Mouse (Mus musculus) MN1 (cell line): ENCODE measurements at regions not wholly inside any gene's neighbourhood (a gene's known extent, or its start where the extent isn't known, plus 50 kb on each side); places are given as distances from the start of the nearest gene placed in this dataset.

Experiments used
- DNase-seq: peaks from one replicate; pipeline ENCODE4 v3.0.0-alpha.2; 2016; ENCODE audit warnings: low spot score

DNA sequence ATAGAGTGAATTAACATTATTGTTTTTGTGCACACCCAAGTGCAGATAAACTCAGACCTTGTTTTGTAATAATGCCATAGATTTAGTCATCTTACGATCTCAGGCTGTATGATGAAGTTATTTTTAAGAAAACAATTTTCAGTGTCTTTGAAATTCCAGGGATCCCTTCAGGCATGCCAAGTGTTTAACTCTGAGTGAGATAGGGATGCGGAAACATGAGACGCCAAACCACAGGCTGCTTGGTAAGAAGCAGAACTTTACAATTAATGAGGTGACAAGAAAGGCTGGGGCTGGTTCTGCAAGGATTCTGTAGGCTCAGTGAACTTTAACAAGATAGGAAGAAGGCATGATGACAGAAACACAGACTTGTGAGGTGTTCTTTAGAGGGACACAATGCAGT, 292.3 kb upstream of the Alcam start:
- no peak for DNase-seq

DNA sequence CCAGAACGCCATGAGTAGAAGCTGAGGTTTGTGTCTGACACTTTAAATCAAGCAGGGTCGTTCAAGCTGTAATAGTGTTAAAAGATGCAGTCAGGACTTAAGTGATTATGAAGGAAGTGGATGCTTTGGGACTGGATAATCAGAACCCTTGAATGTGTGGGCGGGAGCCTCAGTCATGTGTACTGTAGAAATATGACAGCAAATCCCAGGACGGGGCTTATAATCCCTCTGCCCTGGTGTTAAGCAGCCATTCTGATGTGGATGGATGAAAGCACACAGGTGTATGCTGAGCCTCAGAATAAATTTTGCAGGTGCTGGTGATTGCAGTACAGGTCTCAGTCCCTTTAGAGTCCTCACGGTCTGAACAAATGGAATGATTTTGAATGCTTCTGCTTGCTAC, 290.8 kb upstream of the Alcam start:
- no peak for DNase-seq

DNA sequence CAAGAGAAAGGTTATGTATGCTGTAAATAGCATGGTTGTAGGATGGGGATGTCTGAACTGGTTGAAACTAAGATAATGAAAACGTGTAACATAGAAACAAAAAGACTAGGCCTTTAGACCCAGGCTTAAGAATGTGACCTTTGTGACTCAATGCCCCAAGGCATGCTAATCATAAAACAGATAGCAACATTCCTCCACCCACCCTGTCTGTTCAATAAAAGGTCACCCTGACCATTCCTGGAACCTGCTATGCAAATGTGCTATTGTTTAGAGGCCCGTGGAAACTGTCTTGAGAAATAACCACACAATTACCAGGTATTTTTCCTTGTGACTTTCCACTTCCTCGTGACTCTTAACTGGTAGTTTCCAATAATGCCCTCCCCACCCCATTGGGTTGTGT, 288.3 kb upstream of the Alcam start:
- no peak for DNase-seq

DNA sequence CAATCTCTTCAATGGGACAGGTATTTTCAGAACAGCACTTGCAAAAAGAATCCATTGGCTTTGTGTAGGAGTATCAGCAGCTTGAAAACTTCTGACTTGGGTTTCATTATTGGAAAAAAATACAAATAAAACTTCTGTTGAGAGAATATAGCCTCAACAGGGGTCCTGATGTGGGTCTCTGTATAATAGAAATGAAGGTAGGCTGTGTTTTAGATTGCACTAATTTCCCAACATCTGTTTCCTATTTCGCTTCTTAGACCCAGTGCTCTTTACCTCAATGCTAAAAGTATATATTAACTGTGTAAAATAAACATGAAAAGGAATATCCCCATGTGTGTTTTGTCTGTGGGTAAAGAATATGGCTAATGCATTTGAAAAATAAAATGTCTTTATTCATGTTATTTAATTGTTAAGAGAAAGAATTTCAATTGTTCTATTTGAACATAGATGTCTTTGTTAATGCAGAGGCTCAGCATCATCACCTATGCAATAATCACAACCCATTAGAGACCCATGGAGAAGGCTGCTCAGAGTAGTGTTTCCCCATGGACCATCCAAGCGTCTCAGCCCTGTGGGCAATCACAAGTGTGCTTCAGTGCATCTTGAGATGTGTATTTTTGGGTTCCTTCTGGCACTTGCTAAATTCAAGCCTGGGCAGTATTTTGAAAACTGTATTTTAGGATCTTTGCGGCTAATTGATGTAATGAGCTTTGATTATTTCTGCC, 272.4 kb upstream of the Alcam start:
- DNase-seq = no peak

DNA sequence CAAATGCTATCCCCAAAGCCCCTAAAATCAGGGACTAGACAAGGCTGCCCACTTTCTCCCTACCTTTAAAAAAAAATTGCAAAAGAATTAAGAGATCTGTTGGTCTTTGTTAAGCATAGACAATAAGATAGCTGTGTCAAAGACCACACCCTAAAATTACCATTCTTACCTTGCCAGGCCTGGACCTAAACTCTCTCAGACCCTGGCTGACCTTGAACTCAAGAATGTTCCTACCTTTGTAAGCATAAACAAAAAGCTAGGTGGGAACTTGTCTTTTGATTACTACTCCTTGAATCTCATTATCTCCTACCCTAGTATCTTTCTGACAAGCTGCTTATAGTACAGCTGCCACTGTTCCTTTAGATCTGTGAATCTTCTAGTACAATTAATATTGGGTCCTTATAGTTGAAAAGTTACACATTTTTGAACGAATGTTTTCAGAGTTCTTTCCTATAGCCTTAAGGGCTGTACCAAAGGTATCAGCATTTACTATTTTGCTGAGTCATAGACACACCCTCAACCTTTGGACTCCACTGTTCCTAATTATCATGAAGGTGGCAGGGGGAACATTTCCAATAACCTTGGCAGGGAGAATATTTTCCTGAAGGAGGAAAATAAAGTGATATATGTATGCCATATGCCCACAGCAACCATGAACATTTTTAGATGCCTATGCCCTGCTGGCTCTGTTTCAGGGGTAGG, 264.5 kb upstream of the Alcam start:
- no peak for DNase-seq

DNA sequence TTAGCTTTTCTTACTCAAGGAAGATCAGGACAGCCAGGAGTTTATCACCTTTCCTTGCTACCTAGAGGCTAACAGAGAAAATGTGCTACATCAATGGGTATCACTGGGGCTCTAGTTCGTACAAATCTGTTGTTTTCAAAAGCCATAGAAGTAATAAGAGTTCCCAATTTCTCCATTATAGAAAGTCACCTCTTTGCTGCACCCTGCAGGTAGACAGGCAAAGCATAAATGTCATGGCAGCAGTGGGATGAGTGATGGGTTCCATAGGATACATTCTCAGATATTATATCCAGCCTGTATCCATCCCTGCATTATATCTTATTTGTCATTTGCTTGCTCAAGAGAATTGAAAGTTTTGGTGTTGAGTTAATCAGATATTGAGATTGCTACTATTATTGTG, 236.4 kb upstream of the Alcam start:
- DNase-seq = no peak

DNA sequence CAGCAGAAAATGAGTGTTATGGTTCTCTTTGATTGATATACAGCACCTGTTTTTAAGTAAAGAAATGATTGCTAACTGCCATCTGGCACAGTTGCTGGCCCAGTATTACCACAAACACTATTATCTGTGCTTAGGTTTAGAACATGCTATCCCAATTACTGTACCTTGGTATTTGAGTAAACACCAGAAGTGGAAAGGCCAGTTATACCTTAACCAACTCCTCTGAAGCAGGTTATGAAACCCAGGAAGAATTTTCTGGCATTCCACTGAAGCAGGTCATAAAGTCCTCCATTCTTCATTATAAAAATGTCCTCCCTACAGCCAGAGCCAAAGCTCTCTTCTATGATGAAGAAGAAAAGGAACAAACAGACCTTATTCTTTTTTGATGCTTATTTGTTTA, 201.0 kb upstream of the Alcam start:
- DNase-seq = no peak
